In genomic region chr1:24683947-24684346, GRCm38 (mm10) we compare ENCODE assay signal across 8 mouse cellular contexts. TPM values are rescaled to one million over a fixed set of nuclear protein-coding genes. Genes with fewer than 3 reads are reported as not detected.
DNase-seq lines count a peak whose midpoint lies in the region; ATAC-seq lines count a peak whose summit lies in the region.

No protein-coding gene starts in this region.

- H3K4me2 ChIP-seq in kidney, embryonic 16.5 days (replicated peaks; ENCODE audit: low read depth, low read length) = no peak overlapping the region
- H3K4me2 ChIP-seq in embryonic facial prominence, embryonic 15.5 days (replicated peaks) = no peak overlapping the region
- H3K4me2 ChIP-seq in limb, embryonic 12.5 days = no peak overlapping the region
- H3K4me2 ChIP-seq in neural tube, embryonic 13.5 days = no peak overlapping the region

- H3K9ac ChIP-seq in kidney, embryonic 16.5 days (replicated peaks; ENCODE audit: low read length) = no peak overlapping the region
- H3K9ac ChIP-seq in embryonic facial prominence, embryonic 15.5 days = no peak overlapping the region
- no peak overlapping the region for H3K9ac ChIP-seq in limb, embryonic 12.5 days (replicated peaks)
- H3K9ac ChIP-seq in neural tube, embryonic 13.5 days = no peak overlapping the region

- no peaks in the 10 kb centered on the region for H3K9me3 ChIP-seq in kidney, embryonic 16.5 days (ENCODE audit: low read length)
- H3K9me3 ChIP-seq in embryonic facial prominence, embryonic 15.5 days (replicated peaks) = no peaks in the 10 kb centered on the region
- no peaks in the 10 kb centered on the region for H3K9me3 ChIP-seq in limb, embryonic 12.5 days
- no peaks in the 10 kb centered on the region for H3K9me3 ChIP-seq in neural tube, embryonic 13.5 days

- peaks cover 6% of the 10 kb centered on the region; the same call in 1 of the 2 replicates for H3K36me3 ChIP-seq in kidney, embryonic 16.5 days (ENCODE audit: insufficient read depth, low read length)
- H3K36me3 ChIP-seq in embryonic facial prominence, embryonic 15.5 days = peaks cover 10% of the 10 kb centered on the region
- H3K36me3 ChIP-seq in limb, embryonic 12.5 days = peaks cover 21% of the 10 kb centered on the region
- H3K36me3 ChIP-seq in neural tube, embryonic 13.5 days = peaks cover 24% of the 10 kb centered on the region

- no peak overlapping the region for H3K27ac ChIP-seq in kidney, embryonic 16.5 days (ENCODE audit: low read length)
- no peak overlapping the region for H3K27ac ChIP-seq in embryonic facial prominence, embryonic 15.5 days (replicated peaks)
- H3K27ac ChIP-seq in limb, embryonic 12.5 days = no peak overlapping the region
- H3K27ac ChIP-seq in neural tube, embryonic 13.5 days (replicated peaks) = no peak overlapping the region

- H3K4me3 ChIP-seq in kidney, embryonic 16.5 days (ENCODE audit: low read length) = no peak overlapping the region
- H3K4me3 ChIP-seq in embryonic facial prominence, embryonic 15.5 days (replicated peaks) = no peak overlapping the region
- H3K4me3 ChIP-seq in limb, embryonic 12.5 days (replicated peaks) = no peak overlapping the region
- no peak overlapping the region for H3K4me3 ChIP-seq in neural tube, embryonic 13.5 days

- WGBS in kidney, embryonic 16.5 days = 86% methylated on average over 1 of the region's 1 CpGs
- WGBS in embryonic facial prominence, embryonic 15.5 days = 78% methylated on average over 1 of the region's 1 CpGs
- WGBS in limb, embryonic 12.5 days = 79% methylated on average over 1 of the region's 1 CpGs
- WGBS in neural tube, embryonic 13.5 days = 77% methylated on average over 1 of the region's 1 CpGs

- ATAC-seq in kidney, embryonic 16.5 days (ENCODE audit: low FRiP score, low TSS enrichment) = peak; percentile 99
- ATAC-seq in embryonic facial prominence, embryonic 15.5 days (ENCODE audit: insufficient number of reproducible peaks, low FRiP score, low TSS enrichment, low read depth) = peak; percentile 99
- peak; percentile 100 for ATAC-seq in limb, embryonic 12.5 days (ENCODE audit: insufficient number of reproducible peaks, insufficient read depth, low FRiP score, low TSS enrichment, low read depth)
- peak; percentile 95 for ATAC-seq in neural tube, embryonic 13.5 days (ENCODE audit: low read depth)

- intact Hi-C loops in left cerebral cortex, postnatal 36 days (cut with DNase I) = no loop called here

- peaks cover 4% of the 10 kb centered on the region; the same call in 1 of the 2 replicates for H3K4me1 ChIP-seq in kidney, embryonic 16.5 days (ENCODE audit: insufficient read depth, low read length)
- H3K4me1 ChIP-seq in embryonic facial prominence, embryonic 15.5 days = peaks cover 6% of the 10 kb centered on the region; the same call in 1 of the 2 replicates
- H3K4me1 ChIP-seq in limb, embryonic 12.5 days (replicated peaks) = 0 out of 2 replicates have a peak, but pooled peaks cover 6% of the 10 kb centered on the region
- peaks cover 15% of the 10 kb centered on the region for H3K4me1 ChIP-seq in neural tube, embryonic 13.5 days (replicated peaks)

- no peak for DNase-seq in kidney, adult 18-20 months
- no peak for DNase-seq in left cerebral cortex, postnatal 36 days (ENCODE audit: low spot score in 2 of 2)
- DNase-seq in gastrocnemius, postnatal 4 days (ENCODE audit: low spot score in 2 of 2) = no peak
- DNase-seq in lung, postnatal 10 days = no peak

- no peaks in the 10 kb centered on the region for H3K27me3 ChIP-seq in kidney, embryonic 16.5 days (ENCODE audit: insufficient read depth, low read length)
- H3K27me3 ChIP-seq in embryonic facial prominence, embryonic 15.5 days = no peaks in the 10 kb centered on the region
- H3K27me3 ChIP-seq in limb, embryonic 12.5 days = no peaks in the 10 kb centered on the region
- no peaks in the 10 kb centered on the region for H3K27me3 ChIP-seq in neural tube, embryonic 13.5 days

RNA-seq across cellular contexts. Expression of gene Lmbrd1, which starts 5.5 kb away (rescaled TPM):
- polyA plus RNA-seq in kidney, embryonic 16.5 days (2015; fragmentation: Nextera tagmentation; extraction: Ambion mirVana) = 34.2 and 40.9 TPM in 2 replicates
- polyA plus RNA-seq in embryonic facial prominence, embryonic 15.5 days (2015; fragmentation: Nextera tagmentation; extraction: Ambion mirVana) = 33.7 and 34.0 TPM in 2 replicates
- 25.2 and 31.3 TPM in 2 replicates for polyA plus RNA-seq in limb, embryonic 12.5 days (2016; fragmentation: Nextera tagmentation; extraction: Ambion mirVana)
- 39.0 and 45.5 TPM in 2 replicates for polyA plus RNA-seq in neural tube, embryonic 13.5 days (2015; fragmentation: Nextera tagmentation; extraction: Ambion mirVana)
- total RNA-seq in left cerebral cortex, postnatal 36 days (2021) = 100 to 1,000 TPM; 132 to 138 TPM
- total RNA-seq in gastrocnemius, postnatal 4 days (2021) = 10 to 100 TPM; 25.3 to 27.6 TPM
